In genomic region chr5:25751552-25751951, GRCm38 (mm10) we compare ENCODE assay signal across 13 mouse cellular contexts. TPM values are rescaled to one million over a fixed set of nuclear protein-coding genes. Genes with fewer than 3 reads are reported as not detected.
A peak's percentile ranks its signal among the peaks of the same experiment; 100 is the strongest.
DNase-seq lines count a peak whose midpoint lies in the region; ATAC-seq and TF ChIP-seq lines count a peak whose summit lies in the region.
"Had no signal": no experiment of that assay in that cellular context is flagged by ENCODE, and none has a peak within 500 bp of the region (broad histone marks: within the 10 kb centered on the region; RNA-seq: fewer than 3 reads in every experiment).

No protein-coding gene starts in this region.

- H3K4me2 ChIP-seq in heart, embryonic 16.5 days (ENCODE audit: low read depth, low read length) = no peak overlapping the region
- H3K4me2 ChIP-seq: limb, embryonic 15.5 days had no signal

- peaks cover 34% of the 10 kb centered on the region for H3K4me1 ChIP-seq in heart, embryonic 16.5 days (ENCODE audit: control insufficient read depth, insufficient read depth, low read length)

- H3K9ac ChIP-seq in heart, embryonic 16.5 days (ENCODE audit: low read length) = no peak overlapping the region
- H3K9ac ChIP-seq: limb, embryonic 15.5 days had no signal

- no peaks in the 10 kb centered on the region for H3K9me3 ChIP-seq in heart, embryonic 16.5 days (replicated peaks; ENCODE audit: control insufficient read depth, low read length)
- H3K9me3 ChIP-seq: limb, embryonic 15.5 days; megakaryocyte, embryonic 14.5 days had no signal

- DNase-seq in gastrocnemius, adult 2 months = no peak
- DNase-seq in gastrocnemius, postnatal 14 days = no peak
- DNase-seq in left cerebral cortex, adult 2 months (ENCODE audit: extremely low spot score in 1 of 2, low spot score in 2 of 2) = no peak
- DNase-seq in left cerebral cortex, adult 18-20 months (ENCODE audit: low spot score in 2 of 2) = no peak
- peak; percentile 65 for DNase-seq in adipocyte (ENCODE audit: low spot score)
- no peak for DNase-seq in right cerebral cortex, postnatal 4 days
- DNase-seq: right cerebral cortex, postnatal 25 days; thymus, adult 18-20 months had no signal

- no peaks in the 10 kb centered on the region for H3K27me3 ChIP-seq in heart, embryonic 16.5 days (ENCODE audit: control insufficient read depth, insufficient read depth, low read length)
- H3K27me3 ChIP-seq: CH12.LX; limb, embryonic 15.5 days had no signal

- H3K4me3 ChIP-seq in gastrocnemius, adult 2 months = no peak overlapping the region
- H3K4me3 ChIP-seq in left cerebral cortex, adult 2 months = no peak overlapping the region
- no peak overlapping the region for H3K4me3 ChIP-seq in heart, embryonic 16.5 days (ENCODE audit: low read length)
- H3K4me3 ChIP-seq: limb, embryonic 15.5 days; megakaryocyte, embryonic 14.5 days had no signal

- H3K27ac ChIP-seq in gastrocnemius, adult 2 months = peak overlapping the region; percentile 75
- H3K27ac ChIP-seq in left cerebral cortex, adult 2 months = peak overlapping the region; percentile 54; the same call in 1 of the 2 replicates
- peak overlapping the region; percentile 59 for H3K27ac ChIP-seq in heart, embryonic 16.5 days (ENCODE audit: low read length)
- H3K27ac ChIP-seq: limb, embryonic 15.5 days had no signal

- no peaks in the 10 kb centered on the region for H3K36me3 ChIP-seq in heart, embryonic 16.5 days (ENCODE audit: control insufficient read depth, insufficient read depth)
- H3K36me3 ChIP-seq: limb, embryonic 15.5 days had no signal

- no peak for ATAC-seq in heart, embryonic 16.5 days (replicated peaks; ENCODE audit: extremely low read depth, insufficient read depth, low FRiP score)
- ATAC-seq in granulocyte monocyte progenitor cell, adult 5-6 weeks (replicated peaks; ENCODE audit: poor library complexity, severe bottlenecking) = no peak

- no peak for TF ChIP-seq CTCF in gastrocnemius, adult 2 months (IDR thresholded peaks at IDR 0.05)
- TF ChIP-seq CTCF in left cerebral cortex, adult 2 months (IDR thresholded peaks at IDR 0.05) = no peak

- intact Hi-C loops in gastrocnemius, adult 2 months (cut with DNase I) = no loop called here
- intact Hi-C loops in gastrocnemius, postnatal 14 days (cut with DNase I; ENCODE audit: low total_unique reads) = no loop called here
- intact Hi-C loops in left cerebral cortex, adult 2 months (cut with DNase I) = no loop called here

RNA-seq across cellular contexts. Expression of gene Actr3b, which starts 8.2 kb away (rescaled TPM):
- total RNA-seq in gastrocnemius, adult 2 months (2021) = 10 to 100 TPM in 1 of 2 experiments, 1 to 10 TPM in 1; 5.1 to 21.3 TPM
- total RNA-seq in gastrocnemius, postnatal 14 days (2021) = 1 to 10 TPM; 1.1 to 1.5 TPM
- 100 to 1,000 TPM; 110 to 123 TPM for total RNA-seq in left cerebral cortex, adult 2 months (2021)
- total RNA-seq in left cerebral cortex, adult 18-20 months (2021) = 100 to 1,000 TPM; 115 to 117 TPM
- 30.8 and 31.6 TPM in 2 replicates for polyA plus RNA-seq in heart, embryonic 16.5 days (2015; fragmentation: Nextera tagmentation; extraction: Ambion mirVana)
- 1.1 TPM in 1 of 2 replicates, not detected in the other for total RNA-seq in granulocyte monocyte progenitor cell, adult 5-6 weeks (2014; fragmentation: Nextera tagmentation)
- 0.43 TPM in 1 of 2 replicates, not detected in the other for total RNA-seq in granulocyte monocyte progenitor cell, adult 5-6 weeks (2017)

RNA-seq across cellular contexts. Expression of gene Xrcc2, which starts 45.9 kb away (rescaled TPM):
- 1 to 10 TPM; 4.0 to 4.4 TPM for total RNA-seq in gastrocnemius, adult 2 months (2021)
- total RNA-seq in gastrocnemius, postnatal 14 days (2021) = 1 to 10 TPM; 1.6 to 1.8 TPM
- total RNA-seq in left cerebral cortex, adult 2 months (2021) = 1 to 10 TPM; 6.1 to 6.9 TPM
- total RNA-seq in left cerebral cortex, adult 18-20 months (2021) = 1 to 10 TPM; 6.0 to 6.9 TPM
- 7.4 and 8.0 TPM in 2 replicates for polyA plus RNA-seq in heart, embryonic 16.5 days (2015; fragmentation: Nextera tagmentation; extraction: Ambion mirVana)
- 15.2 and 21.9 TPM in 2 replicates for total RNA-seq in granulocyte monocyte progenitor cell, adult 5-6 weeks (2014; fragmentation: Nextera tagmentation)
- 12.7 and 14.9 TPM in 2 replicates for total RNA-seq in granulocyte monocyte progenitor cell, adult 5-6 weeks (2017)

Comparison
In these comparisons a context has a peak if more than half of its experiments do, and no peak if none do; other contexts are left out.
1. RNA of gene Actr3b, which starts 8.2 kb away (total RNA-seq): 110 to 123 TPM in left cerebral cortex, adult 2 months and 115 to 117 TPM in left cerebral cortex, adult 18-20 months; 5.1 to 21.3 TPM in gastrocnemius, adult 2 months, 1.1 to 1.5 TPM in gastrocnemius, postnatal 14 days and 0.43 to 1.1 TPM in granulocyte monocyte progenitor cell, adult 5-6 weeks; every median in the first group is over 4 times any median in the second.
2. Peak in every context shown above with its lines, with median percentiles within 50 percentile points of each other: H3K27ac ChIP-seq.